Mouse (Mus musculus) liver, embryonic 14.5 days (tissue): ENCODE data around the gene Gstm7.

Experiments used
- CTCF ChIP-seq: IDR thresholded peaks from 2 replicates; pipeline ENCODE4 v1.5.1; 2016; ENCODE audit warnings: antibody characterized with exemption, low read depth, control low read depth
- EP300 ChIP-seq: IDR thresholded peaks from 2 replicates; pipeline ENCODE4 v1.6.1; 2016; ENCODE audit warnings: antibody characterized with exemption, low read depth

GRCm38 (mm10) chr3:107981261-107981660 lies 49.6 kb upstream of the Gstm7 start:
- TF ChIP-seq CTCF (no peak), EP300 (no peak)
